Mouse (Mus musculus): ENCODE data around the gene Slc2a3. TPM values are rescaled to one million over a fixed set of nuclear protein-coding genes. Genes with fewer than 3 reads are reported as not detected.
A peak's percentile ranks its signal among the peaks of the same experiment; 100 is the strongest.

Slc2a3 gene
- polyA plus RNA-seq, 1 experiment from 2014 or later = 10.3 TPM

- peak; percentile 89 for ATAC-seq (ENCODE audit: insufficient number of reproducible peaks, insufficient read depth, low FRiP score, low read depth)
- WGBS = 2% methylated on average over 47 of the region's 61 CpGs
- H3K27ac ChIP-seq (replicated peaks in 1 of 2; ENCODE audit: control insufficient read depth in 1 of 2, insufficient read depth in 1 of 2, low read depth in 2 of 2, low read length in 2 of 2) = peak within 1 kb of the TSS; percentile 59 to 76
These were observed 18.0 kb upstream of the Slc2a3 start, which contains the start of gene Foxj2 for GRCm38 (mm10) chr6:122819306-122820070. Gene Foxj2, plus strand, starts transcription at chr6:122819914.

GRCm38 (mm10) chr6:122813640-122814039, 12.2 kb upstream of the Slc2a3 start:
- Histone ChIP-seq H3K9me3 (ENCODE audit: control insufficient read depth, low read length) (no peaks in the 10 kb centered on the region), H3K27me3 (ENCODE audit: control insufficient read depth, insufficient read depth, low read length) (no peaks in the 10 kb centered on the region), H3K4me1 (ENCODE audit: control insufficient read depth in 2 of 2, insufficient read depth in 2 of 2, low read length in 2 of 2) (peaks cover 3 to 6% of the 10 kb centered on the region in 2 experiments; a peak in 3 of 4 replicates), H3K4me3 (ENCODE audit: control insufficient read depth in 1 of 2, insufficient read depth in 1 of 2, low read depth in 1 of 2, low read length in 2 of 2) (no peak overlapping the region), H3K9ac (ENCODE audit: low read length) (no peak overlapping the region), H3K36me3 (ENCODE audit: control insufficient read depth, insufficient read depth, low read length) (no peaks in the 10 kb centered on the region), H3K4me2 (ENCODE audit: low read length) (no peak overlapping the region), H3K27ac (replicated peaks in 1 of 2; ENCODE audit: control insufficient read depth in 1 of 2, insufficient read depth in 1 of 2, low read depth in 2 of 2, low read length in 2 of 2) (no peak overlapping the region)
- WGBS = 88% methylated on average over 4 of the region's 4 CpGs
- ATAC-seq (ENCODE audit: insufficient number of reproducible peaks, insufficient read depth, low FRiP score, low read depth) = no peak

More at GRCm38 (mm10) chr6:122819306-122820070, 18.0 kb upstream of the Slc2a3 start, which contains the start of gene Foxj2:
- Histone ChIP-seq H3K4me1 (ENCODE audit: control insufficient read depth in 2 of 2, insufficient read depth in 2 of 2, low read length in 2 of 2) (peaks cover 22 to 35% of the 10 kb centered on the region in 2 experiments), H3K4me2 (ENCODE audit: low read length) (peak within 1 kb of the TSS; percentile 96), H3K9me3 (ENCODE audit: control insufficient read depth, low read length) (no peaks in the 10 kb centered on the region), H3K27me3 (ENCODE audit: control insufficient read depth, insufficient read depth, low read length) (no peaks in the 10 kb centered on the region), H3K9ac (ENCODE audit: low read length) (peak within 1 kb of the TSS; percentile 97), H3K36me3 (ENCODE audit: control insufficient read depth, insufficient read depth, low read length) (no peaks in the 10 kb centered on the region), H3K4me3 (ENCODE audit: control insufficient read depth in 1 of 2, insufficient read depth in 1 of 2, low read depth in 1 of 2, low read length in 2 of 2) (peak within 1 kb of the TSS; percentile 77 to 96)

GRCm38 (mm10) chr6:122812716-122813115, 11.3 kb upstream of the Slc2a3 start:
- WGBS = 85% methylated on average over 4 of the region's 4 CpGs
- Histone ChIP-seq H3K4me1 (ENCODE audit: control insufficient read depth in 2 of 2, insufficient read depth in 2 of 2, low read length in 2 of 2) (peaks cover 3 to 6% of the 10 kb centered on the region in 2 experiments; a peak in 3 of 4 replicates), H3K27me3 (ENCODE audit: control insufficient read depth, insufficient read depth, low read length) (no peaks in the 10 kb centered on the region)

GRCm38 (mm10) chr6:122811771-122812600, 10.5 kb upstream of the Slc2a3 start:
- Histone ChIP-seq H3K36me3 (ENCODE audit: control insufficient read depth, insufficient read depth, low read length) (no peaks in the 10 kb centered on the region), H3K27ac (replicated peaks in 1 of 2; ENCODE audit: control insufficient read depth in 1 of 2, insufficient read depth in 1 of 2, low read depth in 2 of 2, low read length in 2 of 2) (peak overlapping the region; percentile 99 to 100), H3K4me1 (ENCODE audit: control insufficient read depth in 2 of 2, insufficient read depth in 2 of 2, low read length in 2 of 2) (peaks cover 3 to 6% of the 10 kb centered on the region in 2 experiments; a peak in 3 of 4 replicates), H3K4me2 (ENCODE audit: low read length) (peak overlapping the region; percentile 66), H3K4me3 (ENCODE audit: control insufficient read depth in 1 of 2, insufficient read depth in 1 of 2, low read depth in 1 of 2, low read length in 2 of 2) (peak overlapping the region; percentile 60 to 98; a peak in 3 of 4 replicates), H3K27me3 (ENCODE audit: control insufficient read depth, insufficient read depth, low read length) (no peaks in the 10 kb centered on the region), H3K9ac (ENCODE audit: low read length) (peak overlapping the region; percentile 82), H3K9me3 (ENCODE audit: control insufficient read depth, low read length) (no peaks in the 10 kb centered on the region)
- WGBS = 25% methylated on average over 16 of the region's 16 CpGs
- ATAC-seq (ENCODE audit: insufficient number of reproducible peaks, insufficient read depth, low FRiP score, low read depth) = no peak

More at GRCm38 (mm10) chr6:122812716-122813115, 11.3 kb upstream of the Slc2a3 start:
- H3K27ac ChIP-seq (replicated peaks in 1 of 2; ENCODE audit: control insufficient read depth in 1 of 2, insufficient read depth in 1 of 2, low read depth in 2 of 2, low read length in 2 of 2) = no peak overlapping the region
- no peaks in the 10 kb centered on the region for H3K9me3 ChIP-seq (ENCODE audit: control insufficient read depth, low read length)
- ATAC-seq (ENCODE audit: insufficient number of reproducible peaks, insufficient read depth, low FRiP score, low read depth) = no peak
- H3K4me2 ChIP-seq (ENCODE audit: low read length) = no peak overlapping the region
- H3K4me3 ChIP-seq (ENCODE audit: control insufficient read depth in 1 of 2, insufficient read depth in 1 of 2, low read depth in 1 of 2, low read length in 2 of 2) = no peak overlapping the region
- no peaks in the 10 kb centered on the region for H3K36me3 ChIP-seq (ENCODE audit: control insufficient read depth, insufficient read depth, low read length)
- no peak overlapping the region for H3K9ac ChIP-seq (ENCODE audit: low read length)

- Histone ChIP-seq H3K4me1 (ENCODE audit: control insufficient read depth in 2 of 2, insufficient read depth in 2 of 2, low read length in 2 of 2) (peaks cover 3 to 6% of the 10 kb centered on the region in 2 experiments; a peak in 3 of 4 replicates), H3K27ac (replicated peaks in 1 of 2; ENCODE audit: control insufficient read depth in 1 of 2, insufficient read depth in 1 of 2, low read depth in 2 of 2, low read length in 2 of 2) (peak overlapping the region; percentile 99 to 100), H3K4me3 (ENCODE audit: control insufficient read depth in 1 of 2, insufficient read depth in 1 of 2, low read depth in 1 of 2, low read length in 2 of 2) (peak overlapping the region; percentile 60 to 98), H3K36me3 (ENCODE audit: control insufficient read depth, insufficient read depth, low read length) (no peaks in the 10 kb centered on the region), H3K9ac (ENCODE audit: low read length) (peak overlapping the region; percentile 82), H3K27me3 (ENCODE audit: control insufficient read depth, insufficient read depth, low read length) (no peaks in the 10 kb centered on the region), H3K4me2 (ENCODE audit: low read length) (peak overlapping the region; percentile 66), H3K9me3 (ENCODE audit: control insufficient read depth, low read length) (no peaks in the 10 kb centered on the region)
- 1% methylated on average over 38 of the region's 38 CpGs for WGBS
- peak; percentile 95 for ATAC-seq (ENCODE audit: insufficient number of reproducible peaks, insufficient read depth, low FRiP score, low read depth)
These were observed 9.8 kb upstream of the Slc2a3 start for GRCm38 (mm10) chr6:122811280-122811652.

GRCm38 (mm10) chr6:122810615-122811279, 9.3 kb upstream of the Slc2a3 start:
- H3K4me3 ChIP-seq (ENCODE audit: control insufficient read depth in 1 of 2, insufficient read depth in 1 of 2, low read depth in 1 of 2, low read length in 2 of 2) = peak overlapping the region; percentile 60 to 98
- peak overlapping the region; percentile 82 for H3K9ac ChIP-seq (ENCODE audit: low read length)
- no peaks in the 10 kb centered on the region for H3K9me3 ChIP-seq (ENCODE audit: control insufficient read depth, low read length)
- peak; percentile 99 for ATAC-seq (ENCODE audit: insufficient number of reproducible peaks, insufficient read depth, low FRiP score, low read depth)
- peak overlapping the region; percentile 99 to 100 for H3K27ac ChIP-seq (replicated peaks in 1 of 2; ENCODE audit: control insufficient read depth in 1 of 2, insufficient read depth in 1 of 2, low read depth in 2 of 2, low read length in 2 of 2)
- WGBS = under 1% methylated on average over 30 of the region's 30 CpGs
- no peaks in the 10 kb centered on the region for H3K36me3 ChIP-seq (ENCODE audit: control insufficient read depth, insufficient read depth, low read length)
- no peaks in the 10 kb centered on the region for H3K27me3 ChIP-seq (ENCODE audit: control insufficient read depth, insufficient read depth, low read length)
- peaks cover 3 to 6% of the 10 kb centered on the region in 2 experiments; a peak in 3 of 4 replicates for H3K4me1 ChIP-seq (ENCODE audit: control insufficient read depth in 2 of 2, insufficient read depth in 2 of 2, low read length in 2 of 2)
- H3K4me2 ChIP-seq (ENCODE audit: low read length) = peak overlapping the region; percentile 66

All from heart, embryonic 14.5 days (tissue).